Mouse (Mus musculus) cortical plate, adult 2 months (tissue): ENCODE results near the gene Pfkfb2.

Source experiments
- CTCF ChIP-seq: fragments of 200-500 bp; IDR thresholded peaks from 2 replicates; pipeline ENCODE4 v1.5.1; 2011; ENCODE audit warnings: mild to moderate bottlenecking, control low read depth, low read length; ENCODE audit not compliant: insufficient read depth; ENCODE audit errors: extremely low read depth
- POLR2A ChIP-seq: fragments of 200-500 bp; IDR thresholded peaks from 2 replicates; pipeline ENCODE4 v1.6.1; 2011; ENCODE audit warnings: mild to moderate bottlenecking, low read length, control low read depth; ENCODE audit not compliant: insufficient read depth; ENCODE audit errors: extremely low read depth

DNA sequence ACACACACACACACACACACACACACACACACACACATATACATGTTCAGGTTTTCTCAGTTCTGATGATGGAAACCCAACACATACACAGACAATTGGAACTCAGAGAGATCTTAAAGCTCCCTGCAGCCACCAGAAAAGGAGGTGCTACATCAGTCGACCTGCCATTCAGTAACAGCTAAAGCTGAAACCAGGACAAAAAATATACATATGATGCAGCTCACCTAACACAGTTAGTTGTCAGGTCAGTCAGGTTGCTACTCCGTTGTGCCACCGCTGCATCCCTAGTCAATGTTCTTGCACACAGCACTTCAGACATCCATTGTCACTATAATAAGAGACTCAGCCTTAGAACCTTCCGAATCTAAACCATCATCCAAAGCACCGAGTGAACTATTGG, 15.9 kb upstream of the Pfkfb2 start:
- no peak for TF ChIP-seq CTCF
- TF ChIP-seq POLR2A: no peak
